Mouse (Mus musculus) urinary bladder, postnatal 10 days (tissue): ENCODE measurements at regions not wholly inside any gene's neighbourhood (a gene's known extent, or its start where the extent isn't known, plus 50 kb on each side); places are given as distances from the start of the nearest gene placed in this dataset.

Experiments
- DNase-seq: peaks from one replicate; pipeline ENCODE4 v3.0.0; 2022; ENCODE audit warnings: low spot score

GRCm38 (mm10) chr7:134436917-134437316, 51.5 kb upstream of the D7Ertd443e start:
- DNase-seq: no peak

- no peak for DNase-seq
These were observed 53.8 kb upstream of the D7Ertd443e start for GRCm38 (mm10) chr7:134439281-134439680.

GRCm38 (mm10) chr7:134445008-134445806, 59.7 kb upstream of the D7Ertd443e start:
- no peak for DNase-seq

- DNase-seq: no peak
These were observed 62.3 kb upstream of the D7Ertd443e start for GRCm38 (mm10) chr7:134447648-134448202.

- no peak for DNase-seq
These were observed 63.4 kb upstream of the D7Ertd443e start for GRCm38 (mm10) chr7:134448831-134449230.

- DNase-seq: no peak
These were observed 77.2 kb upstream of the D7Ertd443e start for GRCm38 (mm10) chr7:134462677-134463076.

GRCm38 (mm10) chr7:134463380-134463779, 77.9 kb upstream of the D7Ertd443e start:
- DNase-seq: no peak

GRCm38 (mm10) chr7:134467216-134467615, 81.8 kb upstream of the D7Ertd443e start:
- DNase-seq: no peak

- no peak for DNase-seq
These were observed 85.8 kb upstream of the D7Ertd443e start for GRCm38 (mm10) chr7:134471286-134471685.

- no peak for DNase-seq
These were observed 105.9 kb upstream of the D7Ertd443e start for GRCm38 (mm10) chr7:134491326-134491725.

GRCm38 (mm10) chr7:134497219-134497618, 111.8 kb upstream of the D7Ertd443e start:
- DNase-seq: no peak

- no peak for DNase-seq
These were observed 112.4 kb upstream of the D7Ertd443e start for GRCm38 (mm10) chr7:134497870-134498269.

GRCm38 (mm10) chr7:134498716-134499115, 113.3 kb upstream of the D7Ertd443e start:
- DNase-seq: no peak

- no peak for DNase-seq
These were observed 114.0 kb upstream of the D7Ertd443e start for GRCm38 (mm10) chr7:134499429-134499828.

GRCm38 (mm10) chr7:134500210-134500609, 114.7 kb upstream of the D7Ertd443e start:
- no peak for DNase-seq

GRCm38 (mm10) chr7:134501079-134501478, 115.6 kb upstream of the D7Ertd443e start:
- no peak for DNase-seq

- no peak for DNase-seq
These were observed 125.0 kb upstream of the D7Ertd443e start for GRCm38 (mm10) chr7:134510333-134510928.

GRCm38 (mm10) chr7:134519372-134519975, 134.0 kb upstream of the D7Ertd443e start:
- no peak for DNase-seq

- no peak for DNase-seq
These were observed 138.4 kb upstream of the D7Ertd443e start for GRCm38 (mm10) chr7:134523897-134524296.

- no peak for DNase-seq
These were observed 139.6 kb upstream of the D7Ertd443e start for GRCm38 (mm10) chr7:134525041-134525440.

GRCm38 (mm10) chr7:134525461-134525860, 140.0 kb upstream of the D7Ertd443e start:
- DNase-seq: no peak

GRCm38 (mm10) chr7:134527351-134527750, 141.9 kb upstream of the D7Ertd443e start:
- DNase-seq: no peak

- DNase-seq: no peak
These were observed 142.4 kb upstream of the Dock1 start for GRCm38 (mm10) chr7:134528026-134528425.
